Mouse (Mus musculus) gastrocnemius, adult 2 months (tissue): Measurements from ENCODE around the gene Lrrc20. TPM values are rescaled to one million over a fixed set of nuclear protein-coding genes. Genes with fewer than 3 reads are reported as not detected.
"Not testable (repeated sequence)": the region's sequence is repeated elsewhere in the genome, so short reads cannot be mapped to it uniquely, and the experiment has no call there.

Experiments used
- DNase-seq: peaks from one replicate; pipeline ENCODE4 v3.0.0; 2022
- H3K27ac ChIP-seq: fragments of 200-600 bp; 2 replicates; pipeline ENCODE4 v1.8.1; 2022; ENCODE audit warnings: mild to moderate bottlenecking
- H3K4me3 ChIP-seq: fragments of 200-600 bp; 2 replicates; pipeline ENCODE4 v1.8.1; 2022; ENCODE audit warnings: mild to moderate bottlenecking, moderate library complexity
- CTCF ChIP-seq: fragments of 200-600 bp; IDR thresholded peaks from 2 replicates; pipeline ENCODE4 v1.8.1; 2022; ENCODE audit warnings: antibody characterized with exemption, mild to moderate bottlenecking, moderate library complexity
- intact Hi-C: fragments of 180-260 bp; cut with DNase I; formaldehyde crosslinking; loops from one replicate; pipeline ENCODE4 v1.15.1; 2025
- total RNA-seq, 2 experiments: library from RNA; stranded (reverse); gene quantifications; 2 replicates each; pipeline ENCODE4 v1.2.3; 2021

The Lrrc20 gene
- total RNA-seq, 2 experiments from 2014 or later: 133 to 164 TPM

DNA sequence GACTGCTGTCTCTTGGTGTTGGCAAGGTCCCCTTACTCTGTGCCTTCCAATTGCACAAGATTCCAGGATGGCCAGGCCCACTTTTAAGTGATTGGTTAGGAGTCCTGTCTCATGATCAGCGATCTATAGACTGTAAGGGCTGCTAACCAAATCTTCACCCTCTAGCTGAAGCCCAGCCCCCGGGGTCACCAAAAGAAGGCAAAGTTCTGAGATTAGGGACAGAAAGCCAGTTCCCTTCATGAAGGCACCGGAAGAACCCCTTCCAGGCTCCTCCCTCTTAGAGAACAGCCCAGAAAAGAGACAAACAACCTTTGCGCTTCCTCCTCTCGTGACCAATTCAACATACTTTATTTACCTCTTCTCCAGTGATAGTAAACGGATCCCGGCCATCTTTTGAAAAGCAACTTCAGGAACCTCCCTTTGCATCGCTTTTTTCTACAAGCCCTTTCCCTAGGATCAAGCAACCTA is 24.1 kb upstream of the Lrrc20 start:
- peak overlapping the region; percentile 95 for H3K27ac ChIP-seq
- intact Hi-C loops: no loop called here
- DNase-seq: peak; percentile 54

GRCm38 (mm10) chr10:61451931-61452617 is 23.5 kb upstream of the Lrrc20 start:
- Histone ChIP-seq H3K27ac (peak overlapping the region; percentile 95), H3K4me3 (peak overlapping the region; percentile 85)
- peak; percentile 71 for DNase-seq
- no peak for TF ChIP-seq CTCF
- intact Hi-C loops: no loop called here

More for the DNA sequence above, 24.1 kb upstream of the Lrrc20 start:
- no peak for TF ChIP-seq CTCF
- H3K4me3 ChIP-seq: peak overlapping the region; percentile 85

GRCm38 (mm10) chr10:61452645-61453044 is 23.0 kb upstream of the Lrrc20 start, which contains the start of gene Eif4ebp2:
Eif4ebp2 (minus strand) TSS chr10:61452661.
- no peak for TF ChIP-seq CTCF
- Histone ChIP-seq H3K27ac (peak within 1 kb of the TSS; percentile 95), H3K4me3 (peak within 1 kb of the TSS; percentile 85)
- intact Hi-C loops: no loop called here
- peak; percentile 99 for DNase-seq

DNA sequence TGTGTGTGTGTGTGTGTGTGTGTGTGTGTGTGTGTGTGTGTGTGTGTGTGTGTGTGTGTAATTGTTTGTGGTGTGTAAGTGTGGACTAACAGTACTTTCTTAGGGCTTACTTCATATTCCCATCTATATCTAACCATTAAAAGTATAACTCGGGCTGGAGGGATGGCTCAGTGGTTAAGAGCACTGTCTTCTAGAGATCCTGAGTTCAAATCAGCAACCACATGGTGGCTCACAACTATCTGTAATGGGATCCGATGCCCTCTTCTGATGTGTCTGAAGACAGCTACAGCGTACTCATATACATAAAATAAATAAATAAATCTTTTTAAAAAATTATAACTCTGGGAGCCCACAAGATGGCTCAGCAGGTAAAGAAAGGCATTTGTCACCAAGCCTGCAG is 22.4 kb upstream of the Lrrc20 start:
- H3K4me3 ChIP-seq, intact Hi-C loops, DNase-seq, H3K27ac ChIP-seq: not testable (repeated sequence)

GRCm38 (mm10) chr10:61457182-61457581 is 18.4 kb upstream of the Lrrc20 start:
- Histone ChIP-seq H3K4me3 (no peak overlapping the region), H3K27ac (no peak overlapping the region)
- intact Hi-C loops: no loop called here
- no peak for DNase-seq
- no peak for TF ChIP-seq CTCF

DNA sequence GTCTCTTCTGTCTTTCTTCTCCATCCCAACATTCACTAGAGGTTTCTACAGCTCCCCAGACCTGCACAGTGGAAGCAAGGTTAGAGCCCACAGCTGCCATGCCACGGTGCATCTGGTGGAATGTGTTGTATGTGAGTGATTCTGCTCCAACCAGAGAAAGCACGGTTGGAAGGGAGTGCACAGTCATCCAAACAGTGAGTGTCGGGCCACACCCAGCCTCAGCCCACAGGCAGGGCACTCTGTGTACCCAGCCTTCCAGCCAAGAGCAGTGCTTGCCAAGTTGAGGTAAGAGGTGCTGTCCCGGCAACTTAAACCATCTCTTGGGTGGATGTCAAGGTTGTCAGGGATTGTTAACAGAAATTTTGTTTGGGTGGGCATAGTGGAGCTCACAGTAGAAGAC is 10.6 kb upstream of the Lrrc20 start:
- intact Hi-C loops: loop anchor here (5.0 kb wide), 2 partner anchors 137 to 187 kb away; no protein-coding TSS in a partner anchor
- DNase-seq: peak; percentile 88
- Histone ChIP-seq H3K27ac (peak overlapping the region; percentile 81), H3K4me3 (no peak overlapping the region)
- TF ChIP-seq CTCF: no peak

- H3K4me3 ChIP-seq: no peak overlapping the region
- TF ChIP-seq CTCF: peak; percentile 60
- DNase-seq: no peak
- H3K27ac ChIP-seq: no peak overlapping the region
- intact Hi-C loops: loop anchor here (5.0 kb wide), 2 partner anchors 136 to 186 kb away; no protein-coding TSS in a partner anchor
These were observed 9.4 kb upstream of the Lrrc20 start for GRCm38 (mm10) chr10:61466242-61466641.

DNA sequence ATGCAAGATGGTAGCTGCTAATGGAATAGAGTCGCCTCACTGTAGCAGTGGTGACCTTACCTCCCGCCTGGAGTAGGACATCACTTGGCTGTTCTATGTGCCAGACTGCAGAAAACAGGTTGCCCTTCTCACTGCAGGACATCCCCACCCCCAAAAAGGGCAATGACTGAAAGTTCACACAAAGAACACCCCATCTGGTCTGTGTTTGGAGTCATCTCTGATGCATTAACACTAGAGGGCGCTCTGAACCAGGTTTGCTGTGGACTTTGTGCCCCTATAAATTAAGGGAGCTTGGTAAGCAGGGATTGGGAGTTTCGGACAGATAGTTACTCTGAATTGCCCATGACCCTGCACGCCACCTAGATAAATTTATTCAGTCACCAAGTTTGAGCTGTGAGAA is 8.7 kb upstream of the Lrrc20 start:
- Histone ChIP-seq H3K27ac (peak overlapping the region; percentile 38; the same call in 1 of the 2 replicates), H3K4me3 (no peak overlapping the region)
- intact Hi-C loops: loop anchor here (5.0 kb wide), 2 partner anchors 135 to 185 kb away; no protein-coding TSS in a partner anchor
- DNase-seq: peak; percentile 40
- peak; percentile 76 for TF ChIP-seq CTCF

GRCm38 (mm10) chr10:61468900-61469299 is 6.7 kb upstream of the Lrrc20 start:
- TF ChIP-seq CTCF: no peak
- intact Hi-C loops: loop anchor here (5.0 kb wide), 2 partner anchors 133 to 183 kb away; no protein-coding TSS in a partner anchor
- no peak overlapping the region for H3K4me3 ChIP-seq
- DNase-seq: no peak
- H3K27ac ChIP-seq: no peak overlapping the region

GRCm38 (mm10) chr10:61473640-61474039 is 2.0 kb upstream of the Lrrc20 start:
- peak; percentile 71 for DNase-seq
- intact Hi-C loops: no loop called here
- Histone ChIP-seq H3K4me3 (no peak overlapping the region), H3K27ac (peak overlapping the region; percentile 99)
- TF ChIP-seq CTCF: peak; percentile 57

- H3K27ac ChIP-seq: peak overlapping the region; percentile 99
- intact Hi-C loops: no loop called here
- DNase-seq: no peak
- TF ChIP-seq CTCF: no peak
- H3K4me3 ChIP-seq: 0 out of 2 replicates have a peak overlapping the region, but pooled peaks have one; percentile 4
These were observed 1.3 kb upstream of the Lrrc20 start for GRCm38 (mm10) chr10:61474344-61474743.

- peak overlapping the region; percentile 93 for H3K4me3 ChIP-seq
These were observed 1.0 kb downstream of the Lrrc20 start for GRCm38 (mm10) chr10:61476440-61477165.

DNA sequence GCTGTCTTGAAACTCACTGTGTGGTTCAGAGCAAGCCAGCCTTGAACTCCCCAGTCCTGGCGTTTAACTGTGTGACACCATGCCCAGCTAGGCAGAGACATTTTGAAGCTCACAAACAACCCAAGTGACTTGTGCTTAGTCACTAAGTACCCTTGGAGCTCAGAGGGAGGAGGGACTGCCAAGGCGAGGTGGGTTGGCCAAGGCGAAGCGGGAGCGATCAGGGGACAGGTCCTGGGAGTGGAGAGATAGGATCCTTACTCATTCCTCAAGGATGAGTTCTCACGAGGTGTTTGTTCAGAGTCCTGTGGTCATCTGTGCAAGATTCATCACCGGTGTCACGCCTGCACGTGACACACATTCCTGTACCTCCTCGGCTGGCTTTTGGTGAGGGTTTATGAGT is 3.9 kb downstream of the Lrrc20 start:
- DNase-seq: peak; percentile 58
- H3K27ac ChIP-seq: peak overlapping the region; percentile 83
- intact Hi-C loops: no loop called here
- no peak for TF ChIP-seq CTCF
- peak overlapping the region; percentile 18; the same call in 1 of the 2 replicates for H3K4me3 ChIP-seq

More at GRCm38 (mm10) chr10:61476440-61477165, 1.0 kb downstream of the Lrrc20 start:
- peak overlapping the region; percentile 99 for H3K27ac ChIP-seq
- peak; percentile 91 for DNase-seq
- intact Hi-C loops: no loop called here
- no peak for TF ChIP-seq CTCF
